Mouse (Mus musculus) left cerebral cortex, postnatal 10 days (tissue): ENCODE measurements around the gene Irak1. TPM values are rescaled to one million over a fixed set of nuclear protein-coding genes. Genes with fewer than 3 reads are reported as not detected.

Experiments
- DNase-seq, 2 experiments: peaks; one replicate each; pipeline ENCODE4 v3.0.0; 2021 to 2022; ENCODE audit warnings: low spot score in 2 of 2, mixed read lengths in 1 of 2; ENCODE audit errors: extremely low spot score in 1 of 2
- intact Hi-C: fragments of 180-260 bp; cut with DNase I; formaldehyde crosslinking; loops from one replicate; pipeline ENCODE4 v1.15.1; 2025
- microRNA-seq: library from miRNA; unstranded; fragments of <30 nt; microRNA quantifications from one replicate; pipeline ENCODE4 v1.2.0, GENCODE M21; 2022
- total RNA-seq, 2 experiments: library from RNA; stranded (reverse); gene quantifications; 2 replicates each; pipeline ENCODE4 v1.2.3; 2021

The Irak1 gene
- total RNA-seq, 2 experiments from 2014 or later = 37.3 to 39.3 TPM

DNA sequence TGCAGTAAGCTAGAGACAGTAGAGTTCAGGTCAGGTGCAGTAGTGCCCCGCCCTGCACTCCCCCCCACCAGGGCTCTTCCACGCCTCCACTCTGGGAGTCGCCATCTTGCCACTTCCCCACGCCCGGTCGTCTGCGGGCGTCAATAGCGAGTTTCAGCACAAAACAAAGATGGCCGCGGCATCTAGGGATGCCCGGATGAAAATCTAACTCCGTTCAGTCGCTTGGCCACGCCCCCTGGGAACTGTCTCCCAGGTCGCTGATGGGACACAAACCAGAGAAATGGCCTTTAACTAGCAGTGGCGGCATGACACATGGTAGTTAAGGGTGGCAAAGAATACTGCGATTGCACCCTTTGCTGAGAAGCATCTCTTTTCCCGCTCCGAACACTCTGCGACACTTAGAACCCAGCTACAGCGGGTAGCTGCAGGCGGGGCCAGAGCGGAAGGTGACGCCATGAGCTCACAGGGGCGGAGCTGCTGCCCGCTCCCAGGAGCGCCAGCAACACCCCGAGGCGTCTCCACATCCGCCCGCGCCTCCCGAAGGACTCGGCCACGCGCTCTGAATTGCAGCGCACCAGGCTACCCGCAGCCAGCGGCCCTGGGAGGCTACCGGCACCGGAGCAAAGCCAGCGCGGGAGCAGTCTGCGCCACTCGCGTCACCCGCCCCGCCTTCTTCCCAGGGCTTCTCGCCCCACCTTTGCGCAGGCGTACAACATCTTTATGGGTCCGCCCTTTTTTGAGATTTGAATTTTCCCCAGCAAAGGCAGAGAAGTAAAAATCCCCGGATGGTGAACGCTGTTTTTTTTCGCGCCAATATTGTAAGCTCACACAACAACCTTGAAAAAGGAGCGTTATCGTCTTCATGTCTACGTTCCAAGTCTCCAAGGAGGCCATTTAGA is 56.3 kb downstream of the Irak1 start:
- intact Hi-C loops = loop anchor here (5.0 to 10.0 kb wide), 3 partner anchors 55 to 277 kb away; partner anchors contain the start of genes Flna and Irak1
- DNase-seq = peak; percentile 87 to 93

- DNase-seq = peak; percentile 82 to 93
- intact Hi-C loops = loop anchor here (5.0 to 10.0 kb wide), 3 partner anchors 56 to 278 kb away; partner anchors contain the start of genes Flna and Irak1
These were observed 57.2 kb downstream of the Irak1 start, which contains the start of gene Hcfc1 for GRCm38 (mm10) chrX:73966248-73967176. Gene Hcfc1 (minus strand): TSS chrX:73966357.

- peak; percentile 63 to 76 for DNase-seq
- intact Hi-C loops = loop anchor here (5.0 to 10.0 kb wide), 3 partner anchors 57 to 279 kb away; partner anchors contain the start of genes Flna and Irak1
These were observed 58.4 kb downstream of the Irak1 start for GRCm38 (mm10) chrX:73965307-73965706.

DNA sequence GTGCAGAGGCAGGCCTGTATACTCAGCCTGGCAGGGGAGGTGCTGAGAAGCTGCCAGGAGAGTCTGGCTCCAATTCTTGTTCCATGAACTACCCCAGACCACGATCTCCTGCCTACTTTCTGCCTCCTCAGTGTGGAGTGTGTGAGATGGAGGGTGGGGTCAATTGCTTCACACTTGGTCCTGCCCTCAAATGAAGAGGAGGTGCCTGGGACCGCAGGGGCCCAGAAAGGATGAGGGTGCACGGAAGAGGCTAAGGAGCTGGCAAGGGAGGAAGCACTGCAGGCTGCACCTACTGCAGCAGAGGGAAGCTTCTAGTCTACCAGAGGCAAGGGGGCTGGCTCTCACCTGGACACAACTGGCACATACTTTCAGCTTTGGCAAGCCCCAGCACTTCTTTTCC is 59.4 kb downstream of the Irak1 start:
- intact Hi-C loops = loop anchor here (10.0 kb wide), 2 partner anchors 120 to 280 kb away; partner anchors contain the start of gene Flna
- DNase-seq = no peak

Small RNAs within 50 kb of the gene (microRNA-seq; reads per million reads assigned to microRNA genes)
- 12.1 reads per million, percentile 33 among the genes with 10 or more reads in this experiment for gene Mir5132
- gene Mir718 = not detected

Other genes starting within 250 kb of the Irak1 start
- gene Srpk3, start 249.5 kb downstream of the Irak1 start, total RNA-seq = 1 to 10 TPM; 1.8 to 2.2 TPM
- gene Idh3g, start 237.0 kb downstream of the Irak1 start, total RNA-seq = 100 to 1,000 TPM; 148 to 149 TPM
- gene Ssr4, start 236.9 kb downstream of the Irak1 start, total RNA-seq = 100 to 1,000 TPM in 1 of 2 experiments, 10 to 100 TPM in 1; 98.0 to 117 TPM
- 100 to 1,000 TPM; 121 to 134 TPM for gene Pdzd4, start 198.9 kb downstream of the Irak1 start, total RNA-seq
- not detected for gene Avpr2, start 131.8 kb downstream of the Irak1 start, total RNA-seq
- 100 to 1,000 TPM; 414 to 459 TPM for gene L1cam, start 127.8 kb downstream of the Irak1 start, total RNA-seq
- 1 to 10 TPM; 5.3 to 5.4 TPM for gene Arhgap4, start 102.0 kb downstream of the Irak1 start, total RNA-seq
- gene Naa10, start 102.0 kb downstream of the Irak1 start, total RNA-seq = 10 to 100 TPM; 56.9 to 60.6 TPM
- gene Renbp, start 93.1 kb downstream of the Irak1 start, total RNA-seq = 1 to 10 TPM; 3.1 to 5.1 TPM
- gene Hcfc1, start 57.6 kb downstream of the Irak1 start, total RNA-seq = 10 to 100 TPM; 70.1 to 83.6 TPM
- not detected for gene Opn1mw, start 103.5 kb upstream of the Irak1 start, total RNA-seq
- 10 to 100 TPM; 77.1 to 78.0 TPM for gene Mecp2, start 111.4 kb upstream of the Irak1 start, total RNA-seq
- not detected for gene Tex28, start 143.9 kb upstream of the Irak1 start, total RNA-seq
- not detected for gene Tktl1, start 153.3 kb upstream of the Irak1 start, total RNA-seq
- gene Flna, start 225.9 kb upstream of the Irak1 start, total RNA-seq = 100 to 1,000 TPM; 199 to 211 TPM
- 10 to 100 TPM; 43.9 to 44.4 TPM for gene Emd, start 230.8 kb upstream of the Irak1 start, total RNA-seq
- 100 to 1,000 TPM; 150 to 215 TPM for gene Rpl10, start 246.9 kb upstream of the Irak1 start, total RNA-seq